Mouse (Mus musculus): ENCODE measurements around the gene Klk14. TPM values are rescaled to one million over a fixed set of nuclear protein-coding genes. Genes with fewer than 3 reads are reported as not detected.
"Not testable (repeated sequence)": the region's sequence is repeated elsewhere in the genome, so short reads cannot be mapped to it uniquely, and the experiment has no call there.

Klk14 gene
- not detected in 2 replicates for polyA plus RNA-seq (2016; fragmentation: Nextera tagmentation; extraction: Ambion mirVana)

GRCm38 (mm10) chr7:43690118-43690517 lies at the start of gene Klk14:
TSS of gene Klk14 (plus strand) at chr7:43690418.
- Histone ChIP-seq H3K9me3 (replicated peaks) (no peaks in the 10 kb centered on the region), H3K4me2 (no peak within 1 kb of the TSS), H3K36me3 (no peaks in the 10 kb centered on the region), H3K27me3 (replicated peaks) (no peaks in the 10 kb centered on the region), H3K4me1 (no peaks in the 10 kb centered on the region), H3K9ac (no peak within 1 kb of the TSS), H3K4me3 (no peak within 1 kb of the TSS), H3K27ac (no peak within 1 kb of the TSS)
- no peak for ATAC-seq

- H3K9me3 ChIP-seq (replicated peaks) = no peaks in the 10 kb centered on the region
- WGBS (ENCODE audit: insufficient replicate concordance) = 47% methylated on average over 5 of the region's 5 CpGs
- H3K4me2 ChIP-seq = no peak overlapping the region
- no peak overlapping the region for H3K4me3 ChIP-seq
- H3K36me3 ChIP-seq = no peaks in the 10 kb centered on the region
- no peak overlapping the region for H3K9ac ChIP-seq
- no peaks in the 10 kb centered on the region for H3K27me3 ChIP-seq (replicated peaks)
- no peaks in the 10 kb centered on the region for H3K4me1 ChIP-seq
- H3K27ac ChIP-seq = no peak overlapping the region
- no peak for ATAC-seq
Measured at GRCm38 (mm10) chr7:43642587-43642986, 47.6 kb upstream of the Klk14 start.

- no peak for ATAC-seq
- WGBS (ENCODE audit: insufficient replicate concordance) = 58% methylated on average over 17 of the region's 17 CpGs
- Histone ChIP-seq H3K4me2 (no peak overlapping the region), H3K27me3 (replicated peaks) (no peaks in the 10 kb centered on the region), H3K4me3 (no peak overlapping the region), H3K9ac (no peak overlapping the region), H3K9me3 (replicated peaks) (no peaks in the 10 kb centered on the region), H3K27ac (no peak overlapping the region), H3K4me1 (no peaks in the 10 kb centered on the region), H3K36me3 (no peaks in the 10 kb centered on the region)
Measured at GRCm38 (mm10) chr7:43643046-43643652, 47.1 kb upstream of the Klk14 start.

GRCm38 (mm10) chr7:43652683-43653082 lies 37.5 kb upstream of the Klk14 start:
- no peaks in the 10 kb centered on the region for H3K27me3 ChIP-seq (replicated peaks)
- WGBS (ENCODE audit: insufficient replicate concordance) = 77% methylated on average over 6 of the region's 6 CpGs
- H3K9ac ChIP-seq = no peak overlapping the region
- H3K36me3 ChIP-seq = no peaks in the 10 kb centered on the region
- H3K9me3 ChIP-seq (replicated peaks) = no peaks in the 10 kb centered on the region; the same call in 1 of the 2 replicates
- ATAC-seq = no peak
- H3K4me2 ChIP-seq = no peak overlapping the region
- H3K4me3 ChIP-seq = no peak overlapping the region
- H3K27ac ChIP-seq = no peak overlapping the region
- no peaks in the 10 kb centered on the region for H3K4me1 ChIP-seq

GRCm38 (mm10) chr7:43654519-43654918 lies 35.7 kb upstream of the Klk14 start:
- Histone ChIP-seq H3K4me3 (no peak overlapping the region), H3K27ac (no peak overlapping the region), H3K4me2 (no peak overlapping the region), H3K36me3 (no peaks in the 10 kb centered on the region), H3K9ac (no peak overlapping the region), H3K9me3 (replicated peaks) (no peaks in the 10 kb centered on the region; the same call in 1 of the 2 replicates), H3K4me1 (no peaks in the 10 kb centered on the region), H3K27me3 (replicated peaks) (no peaks in the 10 kb centered on the region)
- 33% methylated on average over 3 of the region's 3 CpGs for WGBS (ENCODE audit: insufficient replicate concordance)
- ATAC-seq = no peak

GRCm38 (mm10) chr7:43656232-43656631 lies 34.0 kb upstream of the Klk14 start:
- no peak for ATAC-seq
- H3K4me3 ChIP-seq = no peak overlapping the region
- H3K36me3 ChIP-seq = no peaks in the 10 kb centered on the region
- no peak overlapping the region; the same call in 1 of the 2 replicates for H3K4me2 ChIP-seq
- WGBS (ENCODE audit: insufficient replicate concordance) = 33% methylated on average over 6 of the region's 6 CpGs
- H3K27ac ChIP-seq = no peak overlapping the region
- H3K4me1 ChIP-seq = no peaks in the 10 kb centered on the region
- H3K9ac ChIP-seq = no peak overlapping the region
- no peaks in the 10 kb centered on the region for H3K27me3 ChIP-seq (replicated peaks)
- H3K9me3 ChIP-seq (replicated peaks) = no peaks in the 10 kb centered on the region; the same call in 1 of the 2 replicates

- no peak for ATAC-seq
- Histone ChIP-seq H3K27ac (no peak within 1 kb of the TSS), H3K27me3 (replicated peaks) (no peaks in the 10 kb centered on the region)
Measured at GRCm38 (mm10) chr7:43660002-43660401, 30.2 kb upstream of the Klk14 start, which contains the start of gene Siglece. TSS of gene Siglece (minus strand) at chr7:43660161.

GRCm38 (mm10) chr7:43662804-43663203 lies 27.4 kb upstream of the Klk14 start:
- 82% methylated on average over 1 of the region's 1 CpGs for WGBS (ENCODE audit: insufficient replicate concordance)
- no peak for ATAC-seq
- no peaks in the 10 kb centered on the region for H3K4me1 ChIP-seq
- H3K4me3 ChIP-seq = no peak overlapping the region
- H3K4me2 ChIP-seq = no peak overlapping the region
- no peaks in the 10 kb centered on the region for H3K9me3 ChIP-seq (replicated peaks)
- no peak overlapping the region for H3K27ac ChIP-seq
- no peaks in the 10 kb centered on the region for H3K36me3 ChIP-seq
- H3K9ac ChIP-seq = no peak overlapping the region
- H3K27me3 ChIP-seq (replicated peaks) = no peaks in the 10 kb centered on the region

More at GRCm38 (mm10) chr7:43660002-43660401, 30.2 kb upstream of the Klk14 start, which contains the start of gene Siglece:
- 35% methylated on average over 1 of the region's 1 CpGs for WGBS (ENCODE audit: insufficient replicate concordance)
- Histone ChIP-seq H3K4me1 (no peaks in the 10 kb centered on the region), H3K4me2 (no peak within 1 kb of the TSS), H3K36me3 (no peaks in the 10 kb centered on the region), H3K9ac (no peak within 1 kb of the TSS), H3K9me3 (replicated peaks) (no peaks in the 10 kb centered on the region), H3K4me3 (no peak within 1 kb of the TSS)

GRCm38 (mm10) chr7:43667221-43667620 lies 23.0 kb upstream of the Klk14 start:
- not testable (repeated sequence) for H3K27ac ChIP-seq; H3K4me2 ChIP-seq; H3K4me1 ChIP-seq; H3K27me3 ChIP-seq (replicated peaks); H3K9me3 ChIP-seq (replicated peaks); ATAC-seq; H3K4me3 ChIP-seq; H3K9ac ChIP-seq; H3K36me3 ChIP-seq
- WGBS (ENCODE audit: insufficient replicate concordance) = 71% methylated on average over 4 of the region's 4 CpGs

- no peak overlapping the region for H3K9ac ChIP-seq
- H3K9me3 ChIP-seq (replicated peaks) = no peaks in the 10 kb centered on the region
- H3K36me3 ChIP-seq = no peaks in the 10 kb centered on the region
- H3K4me1 ChIP-seq = peaks cover 20% of the 10 kb centered on the region
- H3K4me2 ChIP-seq = no peak overlapping the region
- no peak overlapping the region for H3K27ac ChIP-seq
- no peak overlapping the region for H3K4me3 ChIP-seq
- 9% methylated on average over 3 of the region's 3 CpGs for WGBS (ENCODE audit: insufficient replicate concordance)
- no peak for ATAC-seq
- H3K27me3 ChIP-seq (replicated peaks) = no peaks in the 10 kb centered on the region
Measured at GRCm38 (mm10) chr7:43668582-43668981, 21.6 kb upstream of the Klk14 start.

- ATAC-seq = peak; percentile 7
- Histone ChIP-seq H3K4me1 (peaks cover 20% of the 10 kb centered on the region), H3K9me3 (replicated peaks) (no peaks in the 10 kb centered on the region), H3K4me2 (peak overlapping the region; percentile 78), H3K27ac (no peak overlapping the region), H3K9ac (peak overlapping the region; percentile 80), H3K4me3 (peak overlapping the region; percentile 73), H3K36me3 (peaks cover 24% of the 10 kb centered on the region), H3K27me3 (replicated peaks) (no peaks in the 10 kb centered on the region)
- WGBS (ENCODE audit: insufficient replicate concordance) = 58% methylated on average over 11 of the region's 11 CpGs
Measured at GRCm38 (mm10) chr7:43671064-43671808, 19.0 kb upstream of the Klk14 start.

- Histone ChIP-seq H3K4me1 (peaks cover 20% of the 10 kb centered on the region), H3K9me3 (replicated peaks) (no peaks in the 10 kb centered on the region), H3K36me3 (peaks cover 31% of the 10 kb centered on the region), H3K27me3 (replicated peaks) (no peaks in the 10 kb centered on the region), H3K4me3 (peak within 1 kb of the TSS; percentile 73), H3K4me2 (peak within 1 kb of the TSS; percentile 78), H3K27ac (0 out of 2 replicates have a peak within 1 kb of the TSS, but pooled peaks have one; percentile 30), H3K9ac (peak within 1 kb of the TSS; percentile 80)
- WGBS (ENCODE audit: insufficient replicate concordance) = under 1% methylated on average over 26 of the region's 26 CpGs
- ATAC-seq = peak; percentile 92
Measured at GRCm38 (mm10) chr7:43671809-43672580, 18.2 kb upstream of the Klk14 start, which contains the start of gene Ctu1. TSS of gene Ctu1 (plus strand) at chr7:43672016.
